Mouse (Mus musculus): ENCODE results near the gene Cpt1c.

DNA sequence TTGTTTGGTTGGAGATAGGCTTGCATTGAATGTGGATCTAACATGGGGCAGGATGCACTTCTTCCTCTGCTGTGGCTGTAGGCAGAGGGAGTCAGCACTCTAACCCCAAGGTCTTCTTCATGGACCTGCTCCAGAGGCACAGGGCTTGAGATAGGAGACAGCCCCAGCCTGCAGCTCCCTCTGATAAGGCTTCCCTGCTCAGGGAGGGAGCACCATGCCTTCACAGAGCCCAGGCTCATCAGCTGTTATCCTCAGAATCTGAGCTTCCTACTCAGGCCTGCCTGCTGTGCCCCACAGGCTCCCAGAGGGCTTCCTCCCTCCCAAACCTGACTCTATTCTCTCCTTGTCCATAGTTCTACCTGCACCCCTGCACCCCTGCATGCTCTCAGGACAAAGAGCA, 52.1 kb downstream of the Cpt1c start:
- TF ChIP-seq POLR2A (IDR thresholded peaks at IDR 0.05; ENCODE audit: insufficient read depth, low read length) (no peak), CTCF (IDR thresholded peaks at IDR 0.05; ENCODE audit: low read depth, low read length) (no peak), EP300 (IDR thresholded peaks at IDR 0.05; ENCODE audit: insufficient read depth, low read depth, low read length) (no peak)
